Mouse (Mus musculus): ENCODE measurements around the gene Sox10. TPM values are rescaled to one million over a fixed set of nuclear protein-coding genes. Genes with fewer than 3 reads are reported as not detected.

Gene Sox10
- total RNA-seq, 2 experiments from 2014 or later: 27.7 to 30.4 TPM

- TF ChIP-seq CTCF (conservative IDR thresholded peaks at IDR 0.05): no peak
- H3K4me3 ChIP-seq: peak overlapping the region; percentile 95
- DNase-seq (ENCODE audit: low spot score in 2 of 2): no peak
- H3K27ac ChIP-seq: peak overlapping the region; percentile 96
Observed at GRCm38 (mm10) chr15:79109321-79109934, 55.6 kb downstream of the Sox10 start.

- DNase-seq (ENCODE audit: low spot score in 2 of 2): peak in 1 of 2 experiments; percentile 42
- TF ChIP-seq CTCF (conservative IDR thresholded peaks at IDR 0.05): no peak
- Histone ChIP-seq H3K27ac (peak within 1 kb of the TSS; percentile 96), H3K4me3 (peak within 1 kb of the TSS; percentile 95)
Observed at GRCm38 (mm10) chr15:79108421-79109320, 56.4 kb downstream of the Sox10 start, which contains the start of gene Micall1. TSS of gene Micall1 (plus strand) at chr15:79108898.

DNA sequence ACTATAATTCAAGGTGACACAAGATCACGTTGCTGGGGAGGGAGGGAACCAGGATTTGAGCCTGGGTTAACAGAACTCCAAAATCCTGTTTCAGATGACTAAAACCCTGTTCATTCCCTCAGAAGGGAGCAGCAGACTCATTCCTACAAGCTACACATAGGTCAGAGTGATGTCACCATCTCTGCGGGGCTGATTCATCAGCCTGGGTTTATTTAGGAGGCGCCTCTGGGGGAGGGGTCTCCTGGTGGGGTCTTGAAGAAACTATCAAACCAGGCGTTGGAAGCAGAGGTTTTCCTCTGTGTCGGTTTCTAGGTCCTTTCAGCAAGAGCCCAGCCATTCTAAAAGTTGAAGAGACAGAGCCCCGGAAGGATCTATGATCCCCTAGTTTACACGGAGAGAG, 57.1 kb downstream of the Sox10 start:
- Histone ChIP-seq H3K27ac (peak overlapping the region; percentile 96), H3K4me3 (peak overlapping the region; percentile 95)

GRCm38 (mm10) chr15:79105804-79106203, 59.2 kb downstream of the Sox10 start:
- no peak overlapping the region for H3K27ac ChIP-seq
- DNase-seq (ENCODE audit: low spot score in 2 of 2): no peak
- no peak overlapping the region for H3K4me3 ChIP-seq
- no peak for TF ChIP-seq CTCF (conservative IDR thresholded peaks at IDR 0.05)

More for the DNA sequence above, 57.1 kb downstream of the Sox10 start:
- no peak for DNase-seq (ENCODE audit: low spot score in 2 of 2)
- no peak for TF ChIP-seq CTCF (conservative IDR thresholded peaks at IDR 0.05)

Other genes starting within 250 kb of the Sox10 start
- gene Lgals1, start 238.5 kb downstream of the Sox10 start, total RNA-seq (2021): 10 to 100 TPM; 18.9 to 20.2 TPM
- 10 to 100 TPM; 41.4 to 41.8 TPM for gene Nol12, start 230.3 kb downstream of the Sox10 start, total RNA-seq (2021)
- gene Triobp, start 217.5 kb downstream of the Sox10 start, total RNA-seq (2021): 10 to 100 TPM; 10.0 to 13.4 TPM
- 10 to 100 TPM; 86.3 to 89.0 TPM for gene H1f0, start 136.8 kb downstream of the Sox10 start, total RNA-seq (2021)
- gene Galr3, start 123.4 kb downstream of the Sox10 start, total RNA-seq (2021): under 1 TPM in 1 of 2 experiments, not detected in 1; 0.39 TPM
- gene Ankrd54, start 102.3 kb downstream of the Sox10 start, total RNA-seq (2021): 10 to 100 TPM; 17.4 to 19.5 TPM
- gene Eif3l, start 90.1 kb downstream of the Sox10 start, total RNA-seq (2021): 10 to 100 TPM; 68.9 to 69.5 TPM
- 10 to 100 TPM; 31.4 to 35.3 TPM for gene Micall1, start 56.3 kb downstream of the Sox10 start, total RNA-seq (2021)
- 100 to 1,000 TPM in 1 of 2 experiments, 10 to 100 TPM in 1; 97.9 to 103 TPM for gene Polr2f, start 24.2 kb downstream of the Sox10 start, total RNA-seq (2021)
- 10 to 100 TPM in 1 of 2 experiments, 1 to 10 TPM in 1; 8.8 to 10.3 TPM for gene 1700088E04Rik, start 24.0 kb downstream of the Sox10 start, total RNA-seq (2021)
- gene Pick1, start 63.9 kb upstream of the Sox10 start, total RNA-seq (2021): 10 to 100 TPM; 46.1 to 49.7 TPM
- under 1 TPM; 0.31 to 0.49 TPM for gene Gm49486, start 64.2 kb upstream of the Sox10 start, total RNA-seq (2021)
- gene Slc16a8, start 89.5 kb upstream of the Sox10 start, total RNA-seq (2021): not detected
- 1 to 10 TPM; 1.2 to 2.7 TPM for gene Baiap2l2, start 120.3 kb upstream of the Sox10 start, total RNA-seq (2021)
- 10 to 100 TPM; 23.8 to 23.9 TPM for gene Pla2g6, start 163.2 kb upstream of the Sox10 start, total RNA-seq (2021)
- gene Maff, start 181.4 kb upstream of the Sox10 start, total RNA-seq (2021): 1 to 10 TPM in 1 of 2 experiments, under 1 TPM in 1; 0.87 to 1.8 TPM
- gene Tmem184b, start 238.3 kb upstream of the Sox10 start, total RNA-seq (2021): 10 to 100 TPM; 53.6 to 56.0 TPM